Mouse (Mus musculus) T-cell, adult 66 days (primary cell): ENCODE results near the gene Cdc123. TPM values are rescaled to one million over a fixed set of nuclear protein-coding genes. Genes with fewer than 3 reads are reported as not detected.

Source experiments
- total RNA-seq, 2 experiments: library from RNA; stranded (reverse); gene quantifications; 3 replicates in 1 of 2; 4 replicates in 1 of 2; pipeline ENCODE4 v1.2.4; 2023

Cdc123 gene
- total RNA-seq = 10 to 100 TPM; 87.0 to 90.3 TPM

GRCm38 (mm10) chr2:5844873-5845631, at the start of gene Cdc123, which contains the start of gene Nudt5:
Cdc123 (minus strand) TSS chr2:5845164.
Nudt5 (plus strand) TSS chr2:5845019.

GRCm38 (mm10) chr2:5862834-5863233, 17.9 kb upstream of the Cdc123 start, which contains the start of gene Gm13199:
Gm13199 (minus strand) TSS chr2:5862934.

Other genes starting within 250 kb of the Cdc123 start
- gene Camk1d, start 130.6 kb downstream of the Cdc123 start, total RNA-seq = 10 to 100 TPM; 51.2 to 53.0 TPM
- gene Nudt5, start 145 bp downstream of the Cdc123 start, total RNA-seq = 10 to 100 TPM; 26.6 to 31.5 TPM
- 1 to 10 TPM; 2.5 to 3.3 TPM for gene Gm13199, start 17.8 kb upstream of the Cdc123 start, total RNA-seq
- 10 to 100 TPM; 29.2 to 29.9 TPM for gene Sec61a2, start 50.3 kb upstream of the Cdc123 start, total RNA-seq
- under 1 TPM in 1 of 2 experiments, not detected in 1; 0.17 TPM for gene Dhtkd1, start 97.6 kb upstream of the Cdc123 start, total RNA-seq
- gene Upf2, start 106.3 kb upstream of the Cdc123 start, total RNA-seq = 10 to 100 TPM; 49.2 to 52.8 TPM